ENCODE assay signal across 21 mouse cellular contexts in the genomic region with DNA sequence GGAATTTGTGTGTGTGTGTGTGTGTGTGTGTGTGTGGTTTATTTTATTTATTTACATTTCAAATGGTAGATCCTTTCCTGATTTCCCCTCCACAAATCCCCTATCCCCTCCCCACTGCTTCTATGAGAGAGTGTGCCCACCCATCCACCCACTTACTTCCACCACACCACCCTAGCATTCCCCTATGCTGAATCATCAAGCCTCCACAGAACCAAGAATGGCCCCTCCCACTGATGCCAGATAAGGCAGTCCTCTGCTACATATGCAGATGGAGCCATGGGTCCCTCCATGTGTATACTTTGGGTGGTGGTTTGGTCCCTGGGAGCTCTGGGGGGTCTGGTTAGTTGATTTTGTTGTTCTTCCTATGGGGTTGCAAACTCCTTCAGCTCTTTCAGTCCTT.
DNase-seq lines count a peak whose midpoint lies in the region; ATAC-seq and TF ChIP-seq lines count a peak whose summit lies in the region.
"Had no signal": no experiment of that assay in that cellular context is flagged by ENCODE, and none has a peak within 500 bp of the region (broad histone marks: within the 10 kb centered on the region; RNA-seq: fewer than 3 reads in every experiment).

No protein-coding gene starts in this region.

- ATAC-seq in liver, postnatal 0 days = no peak
- peak; percentile 25; the same call in 1 of the 2 replicates for ATAC-seq in liver, embryonic 15.5 days (ENCODE audit: insufficient read depth)
- ATAC-seq: forebrain, postnatal 0 days; hindbrain, postnatal 0 days had no signal

- TF ChIP-seq CTCF in liver, postnatal 0 days (IDR thresholded peaks at IDR 0.05; ENCODE audit: low read depth) = no peak

- no peaks in the 10 kb centered on the region for H3K4me1 ChIP-seq in liver, postnatal 0 days (ENCODE audit: insufficient read depth)
- no peaks in the 10 kb centered on the region for H3K4me1 ChIP-seq in liver, embryonic 15.5 days (replicated peaks)
- H3K4me1 ChIP-seq: embryonic facial prominence, embryonic 13.5 days; forebrain, embryonic 12.5 days; heart, embryonic 15.5 days; hindbrain, embryonic 13.5 days had no signal

- no peak overlapping the region for H3K27ac ChIP-seq in liver, postnatal 0 days (ENCODE audit: low read depth)
- H3K27ac ChIP-seq in liver, embryonic 15.5 days (replicated peaks) = no peak overlapping the region
- H3K27ac ChIP-seq: embryonic facial prominence, embryonic 13.5 days; forebrain, embryonic 12.5 days; heart, adult 2 months; heart, embryonic 15.5 days; hindbrain, embryonic 13.5 days; hindbrain, postnatal 0 days had no signal

- H3K4me2 ChIP-seq in liver, postnatal 0 days (ENCODE audit: low read depth, low read length) = no peak overlapping the region
- H3K4me2 ChIP-seq in liver, embryonic 15.5 days = no peak overlapping the region
- H3K4me2 ChIP-seq: embryonic facial prominence, embryonic 13.5 days; forebrain, embryonic 12.5 days; heart, embryonic 11.5 days; heart, embryonic 15.5 days; hindbrain, embryonic 13.5 days had no signal

- TF ChIP-seq EP300 in liver, postnatal 0 days (IDR thresholded peaks at IDR 0.05; ENCODE audit: low read depth) = no peak

- H3K9ac ChIP-seq in liver, postnatal 0 days (replicated peaks) = no peak overlapping the region
- no peak overlapping the region for H3K9ac ChIP-seq in liver, embryonic 15.5 days
- H3K9ac ChIP-seq: embryonic facial prominence, embryonic 13.5 days; forebrain, embryonic 12.5 days; forebrain, postnatal 0 days; heart, embryonic 15.5 days; hindbrain, embryonic 13.5 days had no signal

- no peaks in the 10 kb centered on the region for H3K9me3 ChIP-seq in liver, postnatal 0 days (ENCODE audit: low read length)
- H3K9me3 ChIP-seq in liver, embryonic 15.5 days (replicated peaks) = no peaks in the 10 kb centered on the region
- H3K9me3 ChIP-seq: embryonic facial prominence, embryonic 13.5 days; forebrain, embryonic 12.5 days; heart, embryonic 15.5 days; hindbrain, embryonic 13.5 days had no signal

- H3K36me3 ChIP-seq in liver, postnatal 0 days (replicated peaks; ENCODE audit: insufficient read depth, low read length) = no peaks in the 10 kb centered on the region
- no peaks in the 10 kb centered on the region for H3K36me3 ChIP-seq in liver, embryonic 15.5 days (replicated peaks)
- H3K36me3 ChIP-seq: embryonic facial prominence, embryonic 13.5 days; forebrain, embryonic 12.5 days; heart, embryonic 15.5 days; hindbrain, embryonic 13.5 days had no signal

- DNase-seq in liver (peak; percentile 25), MN1 (ENCODE audit: low spot score) (no peak)
- no peak for DNase-seq in liver, postnatal 0 days
- peak; percentile 13 for DNase-seq in c-Kit-positive CD71-positive TER-119-negative erythroid progenitor cells, embryonic 14.5 days (ENCODE audit: low read depth)
- no peak for DNase-seq in adrenal gland, postnatal 36 days
- no peak for DNase-seq in kidney, postnatal 25 days
- DNase-seq: adrenal gland, postnatal 10 days; cerebellum, adult 9-10 months; cerebellum, postnatal 36 days; forebrain, postnatal 0 days; gastrocnemius, postnatal 14 days; heart, adult 2 months; heart, postnatal 14 days had no signal

- H3K27me3 ChIP-seq in liver, postnatal 0 days (ENCODE audit: insufficient read depth, low read length) = no peaks in the 10 kb centered on the region
- H3K27me3 ChIP-seq in liver, embryonic 15.5 days = no peaks in the 10 kb centered on the region
- H3K27me3 ChIP-seq: CH12.LX; embryonic facial prominence, embryonic 13.5 days; forebrain, embryonic 12.5 days; heart, embryonic 15.5 days; hindbrain, embryonic 13.5 days had no signal

- H3K4me3 ChIP-seq in liver, postnatal 0 days (ENCODE audit: low read depth, low read length) = no peak overlapping the region
- H3K4me3 ChIP-seq in liver, embryonic 15.5 days (replicated peaks) = no peak overlapping the region
- H3K4me3 ChIP-seq: embryonic facial prominence, embryonic 13.5 days; forebrain, embryonic 12.5 days; heart, adult 2 months; heart, embryonic 15.5 days; hindbrain, embryonic 13.5 days had no signal

Comparison
In these comparisons a context has a peak if more than half of its experiments do, and no peak if none do; other contexts are left out.
1. DNase-seq: peak in liver (single experiment) and c-Kit-positive CD71-positive TER-119-negative erythroid progenitor cells, embryonic 14.5 days (single experiment); none in liver, postnatal 0 days (single experiment), MN1 (single experiment), adrenal gland, postnatal 36 days (0 of 2) and kidney, postnatal 25 days (0 of 2).